Mouse (Mus musculus) liver, embryonic 14.5 days (tissue): Measurements from ENCODE around the gene Fndc10.

Source experiments
- CTCF ChIP-seq: IDR thresholded peaks from 2 replicates; pipeline ENCODE4 v1.5.1; 2016; ENCODE audit warnings: antibody characterized with exemption, low read depth, control low read depth
- EP300 ChIP-seq: IDR thresholded peaks from 2 replicates; pipeline ENCODE4 v1.6.1; 2016; ENCODE audit warnings: antibody characterized with exemption, low read depth

- no peak for TF ChIP-seq CTCF
- no peak for TF ChIP-seq EP300
These were observed 9.3 kb downstream of the Fndc10 start for GRCm38 (mm10) chr4:155703425-155703929.
